Mouse (Mus musculus) kidney, postnatal 14 days (tissue): ENCODE results near the gene Lmf1.
A peak's percentile ranks its signal among the peaks of the same experiment; 100 is the strongest.

Experiments used
- DNase-seq: peaks from one replicate; pipeline ENCODE4 v3.0.0; 2022; ENCODE audit warnings: mixed read lengths

The Lmf1 gene

DNA sequence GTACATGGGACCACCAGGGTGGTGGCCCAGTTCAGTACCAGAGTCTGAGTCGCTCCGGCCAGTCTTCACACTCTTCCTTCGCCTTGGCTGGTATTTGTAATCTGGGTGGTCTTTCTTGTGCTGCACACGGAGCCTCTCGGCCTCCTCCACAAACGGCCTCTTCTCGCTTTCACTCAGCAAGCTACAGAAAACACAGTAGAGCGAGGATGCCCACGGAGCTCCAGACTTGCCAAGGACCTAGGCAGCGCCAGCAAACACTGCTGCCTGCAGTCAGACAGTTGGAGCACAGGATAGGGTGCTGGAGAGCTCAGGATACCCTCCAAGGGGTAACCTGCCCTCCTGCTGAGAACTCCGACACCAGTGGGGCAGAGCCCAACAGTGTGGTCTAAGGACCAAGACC is 10.0 kb upstream of the Lmf1 start:
- DNase-seq, result no peak

- DNase-seq, result no peak
These were observed 8.8 kb upstream of the Lmf1 start for GRCm38 (mm10) chr17:25569833-25570647.

GRCm38 (mm10) chr17:25570648-25571452 is 8.0 kb upstream of the Lmf1 start, which contains the start of gene Sox8:
TSS of gene Sox8 (minus strand) at chr17:25570686.
- peak; percentile 88 for DNase-seq

GRCm38 (mm10) chr17:25571453-25571820 is 7.4 kb upstream of the Lmf1 start:
- no peak for DNase-seq

- DNase-seq, result no peak
These were observed 3.5 kb upstream of the Lmf1 start for GRCm38 (mm10) chr17:25575208-25575971.

- no peak for DNase-seq
These were observed 2.9 kb upstream of the Lmf1 start for GRCm38 (mm10) chr17:25576034-25576433.

- no peak for DNase-seq
These were observed 1.6 kb upstream of the Lmf1 start for GRCm38 (mm10) chr17:25577263-25577662.

- no peak for DNase-seq
These were observed 1.2 kb upstream of the Lmf1 start for GRCm38 (mm10) chr17:25577702-25578101.

DNA sequence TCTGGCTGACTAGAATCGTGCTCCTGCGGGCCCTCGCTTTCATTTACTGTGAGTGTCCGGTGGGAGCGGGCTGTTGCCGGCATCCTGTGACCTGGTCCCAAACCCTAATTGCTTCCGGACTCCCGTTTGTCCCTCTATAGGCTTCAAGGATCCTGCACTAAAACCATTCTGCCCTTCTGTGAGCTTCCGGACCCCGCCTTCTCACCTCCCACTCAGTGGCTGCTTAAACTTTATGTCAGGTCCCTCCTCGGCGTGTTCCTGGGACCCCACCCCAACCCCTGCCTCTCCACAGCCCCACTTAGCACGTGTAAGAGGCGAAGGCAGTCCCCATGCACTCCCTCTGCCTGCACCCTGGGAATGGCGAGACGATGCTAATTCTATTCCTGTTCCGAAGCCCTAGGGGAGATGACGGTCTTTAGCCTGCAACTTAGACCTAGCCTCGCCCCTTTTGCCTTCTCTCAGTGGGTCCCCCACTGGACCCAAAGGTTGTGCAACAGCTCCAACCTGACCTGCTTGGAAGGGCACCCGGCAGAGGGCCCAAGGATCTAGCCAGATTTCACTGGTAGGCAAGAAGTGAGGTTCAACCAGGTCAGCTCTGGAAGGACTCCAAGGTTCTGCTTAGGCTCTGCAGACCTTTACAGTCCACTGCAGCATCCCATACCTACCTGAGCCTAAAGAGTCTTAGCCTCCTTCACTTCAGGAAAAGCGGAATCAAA is 605 bp downstream of the Lmf1 start:
- DNase-seq, result peak; percentile 37

- DNase-seq, result no peak
These were observed 3.2 kb downstream of the Lmf1 start for GRCm38 (mm10) chr17:25582076-25582475.

GRCm38 (mm10) chr17:25583099-25583498 is 4.2 kb downstream of the Lmf1 start:
- DNase-seq, result no peak

DNA sequence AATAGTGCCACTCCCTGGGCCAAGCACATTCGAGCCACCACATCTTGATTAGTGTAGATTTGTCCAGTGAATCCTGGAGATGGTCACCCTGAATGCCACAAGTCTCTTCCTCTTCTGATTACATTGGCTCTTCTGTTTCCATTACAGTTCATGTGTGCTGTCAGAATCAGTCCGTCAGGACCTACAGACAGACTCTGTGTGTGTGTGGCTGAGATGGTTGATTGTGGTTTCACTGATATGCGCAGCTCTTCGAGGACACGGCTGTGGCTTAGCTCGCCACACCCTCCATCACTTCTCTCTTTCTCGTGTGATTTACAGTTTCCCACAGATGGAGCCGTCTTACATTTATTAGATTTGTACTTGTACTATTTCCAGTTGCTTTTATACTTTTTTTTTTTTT is 5.0 kb downstream of the Lmf1 start:
- DNase-seq, result no peak

- no peak for DNase-seq
These were observed 5.8 kb downstream of the Lmf1 start for GRCm38 (mm10) chr17:25584646-25585045.

DNA sequence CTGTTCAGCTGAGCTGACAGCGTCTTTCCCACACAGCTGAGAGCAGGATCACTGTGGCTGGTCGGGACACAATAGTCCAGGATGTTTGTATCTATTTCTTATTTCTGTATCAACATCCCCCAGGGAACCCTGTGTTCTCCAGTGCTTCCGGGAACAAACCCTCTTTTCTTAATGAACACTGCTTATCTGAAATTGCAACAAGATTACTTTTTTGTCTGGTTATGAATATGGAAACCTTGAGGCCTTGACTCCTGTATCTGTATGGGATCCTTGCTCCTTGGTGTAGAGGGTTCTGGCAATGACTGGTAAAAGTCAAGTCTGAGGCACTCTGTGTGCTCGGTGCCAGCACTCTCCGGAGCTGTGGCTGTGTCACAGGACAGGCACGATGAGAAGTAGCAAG is 11.2 kb downstream of the Lmf1 start:
- no peak for DNase-seq

GRCm38 (mm10) chr17:25590985-25591384 is 12.1 kb downstream of the Lmf1 start:
- no peak for DNase-seq

- DNase-seq, result no peak
These were observed 13.5 kb downstream of the Lmf1 start for GRCm38 (mm10) chr17:25592336-25592735.

DNA sequence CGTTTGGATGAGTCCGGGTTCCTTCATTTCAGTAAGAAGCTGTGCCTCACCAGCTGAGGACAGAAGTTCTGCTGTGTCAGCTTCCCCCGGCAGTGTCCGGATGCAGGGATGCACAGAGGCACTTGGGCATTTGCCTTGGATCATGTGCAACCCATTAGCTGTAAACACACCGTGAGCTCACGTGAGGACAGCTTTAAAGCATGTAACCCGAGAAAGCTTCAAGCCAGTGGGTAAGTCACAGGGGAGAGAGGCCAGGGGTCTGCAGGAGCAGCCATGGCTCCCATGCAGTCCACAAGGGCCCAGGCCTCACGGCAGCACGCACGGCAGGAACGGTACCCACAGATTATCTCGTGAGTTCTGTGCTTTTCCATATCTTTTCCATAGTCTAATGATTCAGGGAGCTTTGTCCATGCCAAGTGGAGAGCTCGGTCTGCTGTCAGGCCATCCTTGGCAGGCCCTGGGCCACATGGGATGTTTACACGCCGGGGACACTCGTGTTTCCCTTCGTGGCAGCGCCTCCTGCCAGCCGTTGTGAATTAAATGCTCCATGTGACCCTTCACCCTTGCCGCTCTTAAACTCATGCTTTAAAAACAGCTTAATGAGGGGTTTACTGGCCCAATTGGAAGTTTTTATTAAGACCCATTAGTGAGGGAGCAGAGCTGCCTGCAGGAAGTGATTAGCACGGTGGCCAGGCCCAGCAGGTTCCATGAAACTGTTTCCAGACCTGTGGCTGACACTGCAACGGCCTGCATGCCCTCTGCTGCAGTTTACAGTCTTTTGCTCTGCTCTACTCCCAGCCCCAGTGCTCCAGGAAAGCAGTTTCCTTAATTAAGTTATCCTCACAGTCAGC is 14.8 kb downstream of the Lmf1 start:
- peak; percentile 29 for DNase-seq

DNA sequence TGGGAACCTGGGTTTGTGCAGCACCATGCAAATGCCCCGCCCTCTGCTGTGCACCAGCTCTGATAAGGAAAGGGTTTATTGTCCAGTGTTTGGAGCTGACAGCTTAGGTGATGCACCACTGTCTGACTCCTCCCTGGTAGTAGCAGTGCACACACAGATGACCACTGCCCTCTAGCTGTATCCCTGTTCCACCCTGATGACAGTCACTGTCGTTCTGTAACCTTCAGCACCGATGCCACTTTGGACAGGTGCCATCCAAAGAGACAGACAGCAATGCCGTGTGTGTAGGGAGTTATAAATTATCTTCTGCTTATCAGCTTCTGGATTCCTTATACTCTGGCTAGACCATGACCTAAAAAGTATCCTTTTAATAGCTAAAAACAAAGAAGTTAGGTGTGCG is 16.6 kb downstream of the Lmf1 start:
- no peak for DNase-seq

GRCm38 (mm10) chr17:25597537-25597936 is 18.7 kb downstream of the Lmf1 start:
- DNase-seq, result no peak

DNA sequence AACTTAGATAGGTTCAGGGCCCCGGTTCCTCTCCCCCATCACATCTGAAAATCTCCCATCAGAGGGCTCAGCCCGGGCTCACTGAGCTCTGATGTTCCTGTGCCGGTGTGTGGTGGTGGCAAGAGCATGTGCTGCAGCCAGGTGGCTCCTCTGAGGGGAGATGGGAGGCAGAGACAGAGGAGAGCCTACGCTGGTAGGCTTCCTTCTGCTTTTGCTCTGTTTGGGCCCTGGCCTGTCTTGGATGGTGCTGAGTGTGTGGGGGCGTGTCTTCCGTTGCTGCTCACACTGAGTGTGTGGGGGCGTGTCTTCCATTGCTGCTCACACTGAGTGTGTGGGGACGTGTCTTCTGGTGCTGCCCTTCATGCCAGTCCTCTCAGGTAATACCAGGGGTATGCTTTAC is 23.5 kb downstream of the Lmf1 start:
- DNase-seq, result no peak

DNA sequence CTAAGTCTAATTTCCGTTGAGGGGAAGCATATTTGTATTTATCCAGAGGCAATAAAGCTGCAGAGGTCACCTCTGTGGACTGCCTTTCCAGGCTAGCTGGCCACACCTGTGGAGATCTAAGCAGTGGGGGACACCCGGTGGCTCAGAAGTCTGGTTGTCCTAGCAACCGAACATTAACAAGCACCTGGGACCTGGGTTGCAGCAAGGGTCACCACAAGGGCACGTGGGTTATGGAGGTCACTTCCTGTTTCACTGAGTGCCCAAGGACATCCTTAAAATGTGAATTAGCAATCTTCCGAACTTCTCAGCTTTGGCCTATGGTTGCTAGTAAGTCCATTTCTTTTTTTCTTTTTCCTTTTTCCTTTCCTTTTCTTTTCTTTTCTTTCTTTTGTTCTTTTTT is 25.3 kb downstream of the Lmf1 start:
- no peak for DNase-seq
